Mouse (Mus musculus) stomach, embryonic 14.5 days (tissue): ENCODE results near the gene Inafm2. TPM values are rescaled to one million over a fixed set of nuclear protein-coding genes. Genes with fewer than 3 reads are reported as not detected.
A peak's percentile ranks its signal among the peaks of the same experiment; 100 is the strongest.

Source experiments
- ATAC-seq: fragments of 200-750 bp; cut with Nextera tagmentation; 2 replicates; pipeline ENCODE4 v1.8.0; 2017; ENCODE audit warnings: low read depth, moderate TSS enrichment; ENCODE audit not compliant: insufficient number of reproducible peaks, insufficient read depth, low FRiP score
- H3K27ac ChIP-seq: fragments of 300-500 bp; sonication (generic); 2 replicates; pipeline ENCODE4 v1.5.1; 2014; ENCODE audit warnings: mild to moderate bottlenecking, low read length, moderate library complexity, mixed read lengths
- H3K27me3 ChIP-seq: fragments of 300-500 bp; sonication (generic); 2 replicates; pipeline ENCODE4 v1.6.1; 2014; ENCODE audit warnings: low read length, control low read depth, mixed read lengths; ENCODE audit not compliant: control insufficient read depth, insufficient read depth
- H3K36me3 ChIP-seq: fragments of 300-500 bp; sonication (generic); 2 replicates; pipeline ENCODE4 v1.6.1; 2014; ENCODE audit warnings: mild to moderate bottlenecking, control low read depth, low read length, moderate library complexity, mixed read lengths; ENCODE audit not compliant: control insufficient read depth, insufficient read depth
- H3K4me1 ChIP-seq: fragments of 300-500 bp; sonication (generic); 2 replicates; pipeline ENCODE4 v1.6.1; 2014; ENCODE audit warnings: low read length, control low read depth, mixed read lengths; ENCODE audit not compliant: control insufficient read depth, insufficient read depth
- H3K4me2 ChIP-seq: fragments of 300-500 bp; sonication (generic); replicated peaks from 2 replicates; pipeline ENCODE4 v1.6.1; 2014; ENCODE audit warnings: low read depth, low read length, control low read depth
- H3K4me3 ChIP-seq: fragments of 300-500 bp; sonication (generic); 2 replicates; pipeline ENCODE4 v1.5.1; 2014; ENCODE audit warnings: low read depth, low read length, control low read depth
- H3K9ac ChIP-seq: fragments of 300-500 bp; sonication (generic); replicated peaks from 2 replicates; pipeline ENCODE4 v1.6.1; 2014; ENCODE audit warnings: low read depth, mild to moderate bottlenecking, control low read depth, low read length, moderate library complexity, mixed read lengths
- H3K9me3 ChIP-seq: fragments of 300-500 bp; sonication (generic); 2 replicates; pipeline ENCODE4 v1.6.1; 2016; ENCODE audit warnings: low read depth, low read length, control low read depth; ENCODE audit not compliant: control insufficient read depth
- WGBS: fragments of 180-500 bp; shearing (Covaris S2); extraction: QIAGEN DNeasy Blood & Tissue Kit; methylation state at CpG from one replicate; pipeline ENCODE4 v1.1.7; 2014; 5-methylcytosine and 5-hydroxymethylcytosine counted together
- polyA plus RNA-seq: library from polyadenylated mRNA; unstranded; fragments of >200 nt; fragmentation: Nextera tagmentation; extraction: Ambion mirVana; gene quantifications from 2 replicates; pipeline ENCODE4 v1.2.1, GENCODE M21; 2014

Inafm2 gene
- polyA plus RNA-seq, 1 experiment from 2014 or later, result 33.0 TPM

GRCm38 (mm10) chr2:118759828-118760227 is 14.3 kb downstream of the Inafm2 start:
- Histone ChIP-seq H3K4me1 (peaks cover 31% of the 10 kb centered on the region), H3K27me3 (no peaks in the 10 kb centered on the region), H3K27ac (no peak overlapping the region), H3K36me3 (no peaks in the 10 kb centered on the region), H3K9ac (no peak overlapping the region), H3K4me2 (no peak overlapping the region), H3K9me3 (no peaks in the 10 kb centered on the region), H3K4me3 (no peak overlapping the region)
- WGBS, result 14% methylated on average over 8 of the region's 8 CpGs
- 0 out of 2 replicates have a peak, but pooled peaks have one; percentile 15 for ATAC-seq

GRCm38 (mm10) chr2:118760311-118761025 is 14.9 kb downstream of the Inafm2 start:
- no peaks in the 10 kb centered on the region for H3K27me3 ChIP-seq
- no peak overlapping the region for H3K4me2 ChIP-seq
- WGBS, result 82% methylated on average over 11 of the region's 11 CpGs
- no peak overlapping the region for H3K9ac ChIP-seq
- peaks cover 31% of the 10 kb centered on the region for H3K4me1 ChIP-seq
- no peak overlapping the region for H3K27ac ChIP-seq
- no peaks in the 10 kb centered on the region for H3K36me3 ChIP-seq
- no peaks in the 10 kb centered on the region for H3K9me3 ChIP-seq
- no peak for ATAC-seq
- H3K4me3 ChIP-seq, result no peak overlapping the region

GRCm38 (mm10) chr2:118761358-118761757 is 15.8 kb downstream of the Inafm2 start:
- no peak overlapping the region for H3K4me3 ChIP-seq
- H3K9me3 ChIP-seq, result no peaks in the 10 kb centered on the region
- peak overlapping the region; percentile 39 for H3K4me2 ChIP-seq
- ATAC-seq, result no peak
- no peaks in the 10 kb centered on the region for H3K36me3 ChIP-seq
- H3K9ac ChIP-seq, result no peak overlapping the region
- peaks cover 31% of the 10 kb centered on the region for H3K4me1 ChIP-seq
- WGBS, result 85% methylated on average over 12 of the region's 12 CpGs
- H3K27me3 ChIP-seq, result no peaks in the 10 kb centered on the region
- H3K27ac ChIP-seq, result peak overlapping the region; percentile 91

GRCm38 (mm10) chr2:118761906-118762783 is 16.6 kb downstream of the Inafm2 start, which contains the start of gene Ccdc9b:
Ccdc9b (minus strand) TSS chr2:118762661.
- peak within 1 kb of the TSS; percentile 2; the same call in 1 of the 2 replicates for H3K4me3 ChIP-seq
- H3K27me3 ChIP-seq, result no peaks in the 10 kb centered on the region
- H3K27ac ChIP-seq, result peak within 1 kb of the TSS; percentile 91
- peaks cover 31% of the 10 kb centered on the region for H3K4me1 ChIP-seq
- peak within 1 kb of the TSS; percentile 15; the same call in 1 of the 2 replicates for H3K9ac ChIP-seq
- H3K36me3 ChIP-seq, result no peaks in the 10 kb centered on the region
- peak within 1 kb of the TSS; percentile 39 for H3K4me2 ChIP-seq
- WGBS, result 5% methylated on average over 29 of the region's 29 CpGs
- ATAC-seq, result peak; percentile 83
- H3K9me3 ChIP-seq, result no peaks in the 10 kb centered on the region

GRCm38 (mm10) chr2:118762784-118763148 is 17.2 kb downstream of the Inafm2 start:
- H3K4me2 ChIP-seq, result peak overlapping the region; percentile 39
- H3K9me3 ChIP-seq, result no peaks in the 10 kb centered on the region
- no peak overlapping the region for H3K9ac ChIP-seq
- peak overlapping the region; percentile 91; the same call in 1 of the 2 replicates for H3K27ac ChIP-seq
- no peak for ATAC-seq
- H3K36me3 ChIP-seq, result no peaks in the 10 kb centered on the region
- H3K4me1 ChIP-seq, result peaks cover 31% of the 10 kb centered on the region
- H3K27me3 ChIP-seq, result no peaks in the 10 kb centered on the region
- H3K4me3 ChIP-seq, result no peak overlapping the region
- WGBS, result 14% methylated on average over 10 of the region's 10 CpGs

GRCm38 (mm10) chr2:118763469-118763868 is 17.9 kb downstream of the Inafm2 start:
- H3K9me3 ChIP-seq, result no peaks in the 10 kb centered on the region
- no peaks in the 10 kb centered on the region for H3K36me3 ChIP-seq
- no peak overlapping the region for H3K4me2 ChIP-seq
- peaks cover 31% of the 10 kb centered on the region for H3K4me1 ChIP-seq
- WGBS, result 49% methylated on average over 7 of the region's 7 CpGs
- no peaks in the 10 kb centered on the region for H3K27me3 ChIP-seq
- H3K4me3 ChIP-seq, result no peak overlapping the region
- no peak overlapping the region for H3K27ac ChIP-seq
- H3K9ac ChIP-seq, result no peak overlapping the region
- ATAC-seq, result no peak

- H3K36me3 ChIP-seq, result no peaks in the 10 kb centered on the region
- H3K4me3 ChIP-seq, result no peak overlapping the region
- WGBS, result 25% methylated on average over 11 of the region's 11 CpGs
- no peaks in the 10 kb centered on the region for H3K9me3 ChIP-seq
- no peak overlapping the region for H3K9ac ChIP-seq
- no peak overlapping the region for H3K4me2 ChIP-seq
- peaks cover 31% of the 10 kb centered on the region for H3K4me1 ChIP-seq
- H3K27ac ChIP-seq, result no peak overlapping the region
- no peaks in the 10 kb centered on the region for H3K27me3 ChIP-seq
- no peak for ATAC-seq
Measured at GRCm38 (mm10) chr2:118764094-118764831, 18.7 kb downstream of the Inafm2 start.

- H3K27me3 ChIP-seq, result no peaks in the 10 kb centered on the region
- H3K27ac ChIP-seq, result no peak overlapping the region
- no peak for ATAC-seq
- no peaks in the 10 kb centered on the region for H3K9me3 ChIP-seq
- no peak overlapping the region for H3K9ac ChIP-seq
- no peaks in the 10 kb centered on the region for H3K36me3 ChIP-seq
- no peak overlapping the region for H3K4me2 ChIP-seq
- no peak overlapping the region for H3K4me3 ChIP-seq
- WGBS, result 82% methylated on average over 5 of the region's 5 CpGs
- H3K4me1 ChIP-seq, result peaks cover 31% of the 10 kb centered on the region
Measured at GRCm38 (mm10) chr2:118764875-118765274, 19.3 kb downstream of the Inafm2 start.
